27 mouse cellular contexts compared by ENCODE assay signal in genomic region chr9:24236461-24236860, GRCm38 (mm10).
"Had no signal": no experiment of that assay in that cellular context is flagged by ENCODE, and none has a peak within 500 bp of the region (broad histone marks: within the 10 kb centered on the region; RNA-seq: fewer than 3 reads in every experiment).

No protein-coding gene starts in this region.

- H3K36me3 ChIP-seq: heart, embryonic 13.5 days; heart, embryonic 15.5 days; hindbrain, embryonic 13.5 days; hindbrain, embryonic 15.5 days; kidney, embryonic 15.5 days; limb, embryonic 12.5 days; limb, embryonic 15.5 days; liver, embryonic 12.5 days had no signal

- H3K27ac ChIP-seq: heart, adult 2 months; heart, embryonic 13.5 days; heart, embryonic 15.5 days; hindbrain, embryonic 13.5 days; hindbrain, embryonic 15.5 days; hindbrain, postnatal 0 days; kidney, embryonic 15.5 days; kidney, postnatal 0 days; limb, embryonic 12.5 days; limb, embryonic 15.5 days; liver, embryonic 12.5 days; liver, embryonic 14.5 days had no signal

- H3K4me1 ChIP-seq: heart, embryonic 13.5 days; heart, embryonic 15.5 days; hindbrain, embryonic 13.5 days; hindbrain, embryonic 15.5 days; kidney, embryonic 15.5 days; limb, embryonic 12.5 days; limb, embryonic 15.5 days; liver, embryonic 12.5 days had no signal

- H3K9me3 ChIP-seq: heart, embryonic 13.5 days; heart, embryonic 15.5 days; hindbrain, embryonic 13.5 days; hindbrain, embryonic 15.5 days; kidney, embryonic 15.5 days; limb, embryonic 12.5 days; limb, embryonic 15.5 days; liver, embryonic 12.5 days had no signal

- H3K4me3 ChIP-seq: heart, adult 2 months; heart, embryonic 13.5 days; heart, embryonic 15.5 days; hindbrain, embryonic 13.5 days; hindbrain, embryonic 15.5 days; kidney, embryonic 15.5 days; limb, embryonic 12.5 days; limb, embryonic 15.5 days; liver, embryonic 12.5 days had no signal

- H3K27me3 ChIP-seq: heart, embryonic 13.5 days; heart, embryonic 15.5 days; hindbrain, embryonic 13.5 days; hindbrain, embryonic 15.5 days; kidney, embryonic 15.5 days; limb, embryonic 12.5 days; limb, embryonic 15.5 days; liver, embryonic 12.5 days had no signal

- H3K4me2 ChIP-seq: heart, embryonic 11.5 days; heart, embryonic 13.5 days; heart, embryonic 15.5 days; hindbrain, embryonic 13.5 days; hindbrain, embryonic 15.5 days; kidney, embryonic 15.5 days; limb, embryonic 12.5 days; limb, embryonic 15.5 days; liver, embryonic 12.5 days had no signal

- ATAC-seq: hindbrain, postnatal 0 days; intestine, embryonic 16.5 days; liver, embryonic 12.5 days had no signal

- H3K9ac ChIP-seq: heart, embryonic 13.5 days; heart, embryonic 15.5 days; hindbrain, embryonic 13.5 days; hindbrain, embryonic 15.5 days; kidney, embryonic 15.5 days; limb, embryonic 12.5 days; limb, embryonic 15.5 days; liver, embryonic 12.5 days; liver, embryonic 14.5 days had no signal

- DNase-seq: gastrocnemius, postnatal 14 days; gastrocnemius, postnatal 36 days; heart, adult 11 months; heart, adult 2 months; heart, postnatal 14 days; heart, postnatal 36 days; kidney, adult 11 months; kidney, adult 2 months; kidney, adult 9 months; kidney, postnatal 14 days; kidney, postnatal 36 days; layer of hippocampus, adult 9-11 months; layer of hippocampus, postnatal 36 days; left cerebral cortex, postnatal 4 days had no signal
